Mouse (Mus musculus) activated CD4-positive, CD25-positive, alpha-beta regulatory T cell, adult 4 months (primary cell): ENCODE data around the gene Adcyap1r1. TPM values are rescaled to one million over a fixed set of nuclear protein-coding genes. Genes with fewer than 3 reads are reported as not detected.

Experiments
- ATAC-seq: one replicate; pipeline ENCODE4 v1.8.0; 2017
- polyA plus RNA-seq, 2 experiments: library from polyadenylated mRNA; unstranded; fragments of 100-300 nt; shearing (Covaris generic); gene quantifications; one replicate each; pipeline ENCODE4 v1.2.1; 2017

The Adcyap1r1 gene
- polyA plus RNA-seq, result not detected

DNA sequence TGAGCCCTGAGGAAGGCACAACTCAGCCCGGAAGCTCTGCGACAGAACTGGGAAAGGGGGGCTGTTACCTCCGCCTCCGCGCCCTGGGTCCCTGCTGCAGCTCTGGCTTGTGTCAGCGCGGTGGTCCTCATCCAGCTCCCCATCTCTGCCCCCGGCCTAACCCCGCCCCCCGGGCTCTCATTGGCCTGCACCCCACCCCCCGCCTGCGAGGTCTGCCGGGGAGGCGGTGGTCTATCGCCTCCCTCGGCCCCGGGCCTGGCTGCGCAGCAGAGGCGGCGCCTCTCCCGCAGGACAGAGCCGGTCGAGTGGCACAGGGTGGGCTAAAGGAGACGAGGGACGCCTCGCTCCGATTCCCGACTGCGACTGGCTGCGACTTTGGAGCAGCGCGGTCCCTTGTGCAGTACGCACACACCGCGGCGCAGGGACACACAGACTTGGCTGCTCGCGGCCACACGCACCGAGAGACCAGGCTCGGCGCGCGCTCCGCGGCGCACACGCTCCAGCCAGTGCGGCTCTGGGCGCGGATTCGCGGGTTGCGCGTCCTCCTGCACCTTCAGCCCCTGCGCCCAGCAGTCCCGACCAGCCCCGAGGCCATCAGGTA is at the start of gene Adcyap1r1:
Gene Adcyap1r1, plus strand, starts transcription at position 208 of the 601 bp plus-strand sequence.
- ATAC-seq, result no peak

DNA sequence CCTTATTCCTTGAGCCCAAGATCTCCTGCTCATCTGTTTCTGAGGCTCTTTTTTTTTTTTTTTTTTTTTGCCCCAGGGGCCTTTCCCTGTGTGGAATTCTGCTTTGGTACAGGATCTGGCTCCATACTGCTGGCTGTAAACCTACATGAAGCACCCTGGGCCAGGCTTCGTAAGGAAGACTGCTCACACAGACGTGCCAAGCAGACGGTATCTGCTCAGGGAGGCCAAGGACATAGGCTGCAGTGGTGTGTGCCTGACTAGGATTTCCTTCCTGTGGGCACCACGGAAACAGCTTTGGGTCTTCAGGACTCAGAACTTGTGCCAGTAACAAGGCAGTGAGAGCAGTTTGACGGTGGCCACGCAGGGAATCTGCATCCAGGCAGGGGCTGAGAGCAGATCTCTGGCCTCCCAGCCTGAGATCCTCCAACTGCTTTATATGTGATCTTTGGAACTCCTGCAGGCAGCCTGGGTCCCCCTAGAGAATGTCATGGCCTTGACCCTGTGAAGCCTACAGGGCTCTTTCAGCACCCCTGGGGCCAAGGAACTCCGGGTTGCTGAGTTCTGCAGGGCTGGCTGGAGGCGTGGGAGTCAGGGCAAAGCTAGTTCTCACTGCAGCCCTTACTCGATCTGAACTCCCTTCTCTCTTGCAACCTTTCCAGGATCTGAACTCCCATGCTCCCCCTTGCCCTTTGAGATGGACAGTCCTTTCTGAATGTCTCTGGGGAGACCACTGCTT is 49.6 kb upstream of the Adcyap1r1 start:
- no peak for ATAC-seq

DNA sequence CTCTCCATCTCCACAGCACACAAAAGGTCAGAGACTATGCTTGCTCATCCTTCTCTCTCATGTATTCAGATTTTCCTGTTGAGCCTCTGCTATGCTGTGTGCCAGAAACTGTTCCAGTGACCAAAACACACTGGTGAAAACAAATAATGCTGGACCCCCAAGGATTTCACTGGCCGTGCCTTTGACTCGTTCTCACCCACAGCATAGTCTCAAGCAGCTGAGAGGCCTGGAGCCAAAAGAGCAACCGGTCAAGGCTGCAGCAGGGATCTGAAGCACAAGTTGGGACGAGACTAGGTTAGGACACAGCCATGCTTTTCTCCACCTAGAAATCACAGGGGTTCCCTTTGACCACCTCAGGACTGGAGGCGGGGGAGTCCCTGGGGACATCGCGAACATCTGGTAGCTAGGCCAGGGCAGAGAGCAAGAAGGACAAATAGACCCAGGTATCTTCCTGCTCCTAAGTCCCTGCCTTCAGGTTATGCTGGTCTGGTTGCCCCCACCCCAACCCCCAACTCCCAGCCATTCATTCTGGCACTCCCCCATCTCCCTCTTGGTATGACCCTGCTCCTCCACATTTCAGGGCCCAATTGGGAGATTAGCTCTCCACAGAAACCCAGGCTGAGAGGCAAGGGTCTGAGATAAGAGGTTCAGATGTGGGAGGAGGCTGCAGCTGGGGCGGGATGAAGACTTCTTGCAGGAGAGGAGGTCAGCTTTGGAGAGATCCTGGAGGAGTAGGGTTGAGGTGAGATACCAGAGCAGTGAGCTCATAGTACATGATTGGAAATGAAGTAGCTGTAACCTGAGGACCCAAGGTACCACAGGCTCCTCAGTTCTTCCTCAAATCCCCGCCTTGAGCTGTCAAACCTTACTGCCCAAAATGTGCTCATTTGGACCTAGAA is 48.1 kb upstream of the Adcyap1r1 start:
- ATAC-seq, result no peak

DNA sequence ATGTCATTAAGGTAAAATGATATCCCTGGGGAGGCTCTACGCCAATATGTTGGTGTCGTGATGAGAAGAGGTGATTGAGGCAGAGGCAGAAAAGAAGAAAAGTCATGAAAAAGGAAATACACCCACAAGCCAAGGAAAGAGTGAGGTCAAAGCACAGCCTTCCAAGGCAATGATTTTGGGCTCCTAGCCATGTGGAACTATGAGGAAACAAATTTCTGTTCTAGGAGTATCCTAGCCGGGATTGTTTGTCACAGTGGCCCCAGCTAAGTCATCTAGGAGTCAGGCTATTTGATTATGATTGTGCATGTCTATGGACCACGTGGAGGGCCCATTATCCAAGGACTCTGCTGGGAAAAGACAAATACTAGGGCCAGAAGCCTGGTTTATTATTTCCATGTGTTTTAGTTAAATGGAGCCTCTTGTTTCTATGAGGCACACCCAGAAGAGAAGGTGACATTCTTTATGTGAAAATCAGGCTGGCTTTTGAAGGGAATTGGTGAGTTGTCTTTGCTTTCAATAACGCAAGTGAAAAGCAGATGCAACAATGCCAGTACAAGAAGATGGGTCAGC is 47.3 kb upstream of the Adcyap1r1 start:
- no peak for ATAC-seq

DNA sequence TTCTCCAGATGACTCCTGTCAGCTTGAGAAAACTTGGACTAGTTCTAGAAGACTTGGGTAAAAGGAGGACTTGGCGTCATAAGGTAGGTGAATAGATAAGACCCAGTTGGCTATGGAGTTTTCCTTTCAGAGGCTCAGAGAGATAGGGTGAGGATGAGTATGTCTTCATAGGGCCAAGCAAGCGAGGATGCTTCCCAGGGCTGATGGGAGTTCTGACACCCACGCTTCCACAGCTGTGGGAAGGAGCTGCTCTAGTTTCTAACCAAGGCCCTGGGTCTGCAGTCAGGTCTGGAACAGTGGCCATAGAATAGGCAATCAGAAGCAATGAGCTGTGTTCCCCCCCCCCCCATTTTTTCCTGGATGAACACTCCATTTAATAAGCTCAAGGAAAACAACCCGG is 44.4 kb upstream of the Adcyap1r1 start:
- ATAC-seq, result no peak

- no peak for ATAC-seq
Observed at GRCm38 (mm10) chr6:55410119-55410775, 41.5 kb upstream of the Adcyap1r1 start.

GRCm38 (mm10) chr6:55410977-55411376 is 40.8 kb upstream of the Adcyap1r1 start:
- ATAC-seq, result no peak

DNA sequence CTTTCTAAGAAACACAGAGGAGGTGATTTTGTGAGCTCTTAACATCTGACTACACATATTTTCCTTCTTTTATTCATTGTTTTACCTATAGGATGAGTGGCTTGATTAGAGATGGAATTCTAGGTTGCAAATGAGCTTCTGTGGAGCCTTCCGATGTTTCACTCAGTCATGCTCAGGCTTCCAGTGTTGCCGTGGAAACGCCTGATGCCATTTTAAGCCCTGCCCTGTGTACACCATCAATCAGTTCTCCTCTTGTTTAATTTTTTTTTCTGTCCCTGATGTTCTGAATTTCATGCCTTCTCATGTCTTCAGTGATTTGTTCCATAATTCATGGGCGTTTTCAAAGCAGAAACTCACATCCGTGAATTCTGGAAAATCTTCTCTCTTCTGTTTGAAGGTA is 35.6 kb upstream of the Adcyap1r1 start:
- ATAC-seq, result no peak

- no peak for ATAC-seq
Observed at GRCm38 (mm10) chr6:55418746-55419410, 32.9 kb upstream of the Adcyap1r1 start.

GRCm38 (mm10) chr6:55420411-55420810 is 31.4 kb upstream of the Adcyap1r1 start:
- no peak for ATAC-seq

DNA sequence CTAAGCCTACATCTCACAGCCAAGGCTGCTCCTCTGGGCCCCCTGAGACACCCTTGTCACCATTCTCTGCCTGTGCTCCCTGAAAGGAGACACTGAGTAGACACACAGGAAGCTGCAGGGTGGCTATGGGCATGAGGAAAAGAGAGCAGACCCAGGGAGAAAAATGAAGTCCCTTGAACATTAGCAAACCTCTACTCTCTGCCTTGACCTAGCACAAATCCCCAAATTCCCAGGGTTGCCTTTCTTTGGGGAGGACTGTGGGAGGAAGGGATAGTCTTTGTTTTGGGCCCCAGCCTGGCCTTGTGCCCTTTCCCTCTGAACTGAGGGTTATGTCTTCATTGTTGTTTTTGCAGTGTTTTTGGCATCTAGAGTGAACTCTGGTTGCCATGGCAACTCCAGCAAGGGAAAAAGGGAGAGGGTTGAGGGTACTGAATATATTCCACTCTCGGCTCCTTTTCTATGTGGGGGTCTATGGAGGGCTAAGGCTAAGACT is 30.9 kb upstream of the Adcyap1r1 start:
- no peak for ATAC-seq

GRCm38 (mm10) chr6:55432121-55432520 is 19.7 kb upstream of the Adcyap1r1 start:
- no peak for ATAC-seq

DNA sequence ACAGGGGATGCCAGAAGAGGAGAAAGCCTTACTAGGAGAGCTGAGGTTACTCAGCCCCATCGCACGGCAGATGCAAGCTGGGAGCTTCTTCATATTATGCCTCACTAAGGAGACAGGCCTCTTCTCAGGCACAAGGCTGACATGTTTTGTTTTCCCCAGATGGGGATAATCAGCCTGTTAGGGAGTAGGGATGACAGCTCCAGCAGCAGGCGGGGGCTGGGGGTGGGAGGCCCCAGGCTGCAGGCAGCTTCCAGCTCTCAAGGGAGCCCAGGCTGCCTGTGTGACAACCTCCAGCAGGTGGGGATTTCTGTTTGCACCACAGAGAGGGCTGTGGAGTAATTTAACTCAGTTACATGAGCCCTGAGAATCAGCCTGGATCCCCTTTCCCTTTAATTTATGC is 17.4 kb upstream of the Adcyap1r1 start:
- no peak for ATAC-seq

GRCm38 (mm10) chr6:55435266-55436159 is 16.3 kb upstream of the Adcyap1r1 start:
- ATAC-seq, result no peak

- ATAC-seq, result no peak
Observed at GRCm38 (mm10) chr6:55437919-55438318, 13.9 kb upstream of the Adcyap1r1 start.

DNA sequence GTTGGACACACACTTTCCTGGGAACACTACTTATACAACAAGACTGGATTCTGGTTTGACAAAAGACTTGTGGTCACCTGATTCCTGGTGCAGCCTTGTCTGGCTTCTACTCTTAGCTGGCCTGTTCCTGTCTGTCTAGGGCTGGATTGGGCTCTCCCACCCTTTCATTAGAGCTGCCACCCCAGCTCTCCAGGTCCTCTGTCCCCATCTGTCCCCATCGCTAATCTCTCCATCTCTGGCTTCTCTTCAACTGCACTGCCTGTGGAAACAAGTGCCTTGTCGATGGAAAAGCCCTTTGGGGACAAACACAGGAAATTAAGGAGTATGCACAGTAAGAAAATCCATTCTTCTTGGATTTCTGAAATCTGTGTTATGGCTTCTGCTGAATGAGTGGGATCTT is 12.9 kb upstream of the Adcyap1r1 start:
- ATAC-seq, result no peak

DNA sequence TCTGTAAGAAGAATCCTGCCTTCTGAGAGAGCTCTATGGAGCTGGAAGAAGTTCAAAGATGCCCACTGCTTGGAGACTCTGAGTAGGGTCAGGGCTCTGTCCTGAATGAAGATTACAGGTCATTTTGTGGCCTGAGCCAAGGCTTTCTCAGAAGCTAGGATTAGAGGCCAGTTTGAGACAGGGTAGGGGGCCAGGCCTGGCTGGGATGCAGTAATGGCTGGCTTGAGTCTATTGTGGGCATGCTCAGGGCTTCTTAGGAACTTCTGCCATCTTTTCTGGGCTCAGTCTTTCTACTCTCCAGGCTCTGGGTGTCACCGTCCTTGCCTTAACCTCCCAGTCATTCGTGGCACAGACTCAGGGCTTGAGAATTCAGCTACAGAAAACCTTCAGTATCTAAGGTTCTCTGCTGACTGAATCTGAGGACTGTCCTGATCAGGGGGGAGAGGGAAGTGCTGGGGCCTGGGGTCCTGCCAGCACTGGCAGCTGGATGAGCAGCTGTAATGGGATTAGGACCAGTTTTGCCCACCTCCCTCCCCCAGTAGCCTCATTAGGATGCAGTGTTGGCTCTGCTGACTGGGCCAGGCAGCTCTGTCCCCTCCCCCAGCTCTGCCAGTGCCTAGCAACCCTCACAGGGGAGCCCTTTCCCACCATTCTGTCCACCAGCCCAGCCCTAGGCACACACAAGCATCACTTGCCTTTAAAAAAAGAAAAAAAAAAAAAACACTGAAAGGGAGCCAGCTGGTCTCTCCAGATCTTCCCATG is 7.7 kb upstream of the Adcyap1r1 start:
- no peak for ATAC-seq

DNA sequence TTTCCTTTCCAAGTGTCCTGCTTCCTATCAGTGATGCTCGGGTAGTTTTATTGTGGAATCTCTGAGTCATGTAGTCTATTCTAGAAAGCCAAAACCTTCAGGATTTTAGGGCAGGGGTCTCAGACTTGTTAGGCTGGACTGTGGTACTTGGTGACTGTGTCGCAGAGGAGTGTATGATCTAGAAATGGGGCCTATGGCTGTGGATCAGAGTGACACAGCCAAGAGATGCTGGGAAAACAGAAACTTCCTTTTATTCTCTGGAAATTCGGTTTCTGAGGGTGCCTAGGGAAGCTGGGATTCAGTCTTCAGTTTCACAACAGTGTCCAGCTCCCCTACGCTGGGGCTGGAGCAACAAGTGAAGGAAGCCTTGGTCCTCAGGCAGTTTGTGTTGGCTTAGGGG is 7.1 kb upstream of the Adcyap1r1 start:
- ATAC-seq, result no peak

- ATAC-seq, result no peak
Observed at GRCm38 (mm10) chr6:55448199-55448598, 3.6 kb upstream of the Adcyap1r1 start.
